Mouse (Mus musculus) forebrain, embryonic 10.5 days (tissue): Measurements from ENCODE around the gene Tnks1bp1. TPM values are rescaled to one million over a fixed set of nuclear protein-coding genes. Genes with fewer than 3 reads are reported as not detected.

Experiments used
- DNase-seq: peaks from one replicate; pipeline ENCODE4 v3.0.0-alpha.2; 2017; ENCODE audit warnings: low spot score; ENCODE audit errors: extremely low spot score
- H3K27ac ChIP-seq: fragments of 300-500 bp; sonication (generic); 2 replicates; pipeline ENCODE4 v1.5.1; 2016; ENCODE audit warnings: mild to moderate bottlenecking
- H3K27me3 ChIP-seq: fragments of 300-500 bp; sonication (generic); 2 replicates; pipeline ENCODE4 v1.6.1; 2016; ENCODE audit warnings: mild to moderate bottlenecking; ENCODE audit not compliant: poor library complexity, severe bottlenecking
- H3K36me3 ChIP-seq: fragments of 300-500 bp; sonication (generic); replicated peaks from 2 replicates; pipeline ENCODE4 v1.6.1; 2016; ENCODE audit warnings: mild to moderate bottlenecking, moderate library complexity
- H3K4me1 ChIP-seq: fragments of 300-500 bp; sonication (generic); 2 replicates; pipeline ENCODE4 v1.6.1; 2016
- H3K4me3 ChIP-seq: fragments of 300-500 bp; sonication (generic); 2 replicates; pipeline ENCODE4 v1.5.1; 2016; ENCODE audit warnings: mild to moderate bottlenecking, moderate library complexity
- H3K9me3 ChIP-seq: fragments of 300-500 bp; sonication (generic); 2 replicates; pipeline ENCODE4 v1.6.1; 2016; ENCODE audit warnings: mild to moderate bottlenecking, moderate library complexity
- WGBS: fragments of 180-500 bp; shearing (Covaris S2); methylation state at CpG from one replicate; pipeline ENCODE4 v1.1.7; 2016; 5-methylcytosine and 5-hydroxymethylcytosine counted together
- polyA plus RNA-seq: library from polyadenylated mRNA; unstranded; fragments of >200 nt; fragmentation: Nextera tagmentation; extraction: Ambion mirVana; gene quantifications from 2 replicates; pipeline ENCODE4 v1.2.1, GENCODE M21; 2016

The Tnks1bp1 gene
- polyA plus RNA-seq, 1 experiment from 2014 or later = 26.6 TPM

GRCm38 (mm10) chr2:85068626-85069025, 20.8 kb downstream of the Tnks1bp1 start:
- no peaks in the 10 kb centered on the region for H3K27me3 ChIP-seq
- H3K4me3 ChIP-seq = no peak overlapping the region
- no peak overlapping the region for H3K27ac ChIP-seq
- no peak for DNase-seq
- no peaks in the 10 kb centered on the region for H3K4me1 ChIP-seq
- H3K9me3 ChIP-seq = no peaks in the 10 kb centered on the region
- H3K36me3 ChIP-seq = peaks cover 66% of the 10 kb centered on the region
- WGBS = 85% methylated on average over 2 of the region's 2 CpGs

GRCm38 (mm10) chr2:85070086-85070485, 22.3 kb downstream of the Tnks1bp1 start:
- H3K36me3 ChIP-seq = peaks cover 65% of the 10 kb centered on the region
- no peaks in the 10 kb centered on the region for H3K9me3 ChIP-seq
- 71% methylated on average over 15 of the region's 15 CpGs for WGBS
- 0 out of 2 replicates have a peak overlapping the region, but pooled peaks have one; percentile 13 for H3K27ac ChIP-seq
- no peaks in the 10 kb centered on the region for H3K4me1 ChIP-seq
- no peak for DNase-seq
- H3K4me3 ChIP-seq = no peak overlapping the region
- no peaks in the 10 kb centered on the region for H3K27me3 ChIP-seq

GRCm38 (mm10) chr2:85071921-85072320, 24.1 kb downstream of the Tnks1bp1 start:
- no peaks in the 10 kb centered on the region for H3K9me3 ChIP-seq
- peaks cover 52% of the 10 kb centered on the region for H3K36me3 ChIP-seq
- no peak overlapping the region for H3K4me3 ChIP-seq
- no peaks in the 10 kb centered on the region for H3K4me1 ChIP-seq
- no peak for DNase-seq
- 89% methylated on average over 5 of the region's 5 CpGs for WGBS
- H3K27ac ChIP-seq = no peak overlapping the region
- no peaks in the 10 kb centered on the region for H3K27me3 ChIP-seq

GRCm38 (mm10) chr2:85073751-85074150, 25.9 kb downstream of the Tnks1bp1 start:
- peaks cover 52% of the 10 kb centered on the region for H3K36me3 ChIP-seq
- H3K27ac ChIP-seq = no peak overlapping the region
- H3K27me3 ChIP-seq = no peaks in the 10 kb centered on the region
- no peaks in the 10 kb centered on the region for H3K4me1 ChIP-seq
- no peak for DNase-seq
- H3K4me3 ChIP-seq = no peak overlapping the region
- H3K9me3 ChIP-seq = no peaks in the 10 kb centered on the region
- 88% methylated on average over 5 of the region's 5 CpGs for WGBS

- H3K27ac ChIP-seq = no peak overlapping the region
- WGBS = 57% methylated on average over 11 of the region's 11 CpGs
- H3K4me1 ChIP-seq = peaks cover 10% of the 10 kb centered on the region
- H3K9me3 ChIP-seq = no peaks in the 10 kb centered on the region
- no peaks in the 10 kb centered on the region for H3K36me3 ChIP-seq
- H3K27me3 ChIP-seq = no peaks in the 10 kb centered on the region
- no peak for DNase-seq
- no peak overlapping the region for H3K4me3 ChIP-seq
Observed at GRCm38 (mm10) chr2:85088716-85089646, 41.2 kb downstream of the Tnks1bp1 start.

- WGBS = 94% methylated on average over 4 of the region's 4 CpGs
- H3K4me1 ChIP-seq = peaks cover 20% of the 10 kb centered on the region
Observed at GRCm38 (mm10) chr2:85091325-85091724, 43.5 kb downstream of the Tnks1bp1 start.

GRCm38 (mm10) chr2:85093376-85093775, 45.6 kb downstream of the Tnks1bp1 start:
- Histone ChIP-seq H3K4me3 (no peak overlapping the region), H3K27me3 (no peaks in the 10 kb centered on the region)
- 93% methylated on average over 1 of the region's 1 CpGs for WGBS

More at GRCm38 (mm10) chr2:85091325-85091724, 43.5 kb downstream of the Tnks1bp1 start:
- Histone ChIP-seq H3K36me3 (no peaks in the 10 kb centered on the region), H3K27me3 (no peaks in the 10 kb centered on the region), H3K27ac (no peak overlapping the region), H3K9me3 (no peaks in the 10 kb centered on the region), H3K4me3 (no peak overlapping the region)
- DNase-seq = no peak

GRCm38 (mm10) chr2:85095906-85096305, 48.1 kb downstream of the Tnks1bp1 start:
- WGBS = 32% methylated on average over 5 of the region's 5 CpGs

More at GRCm38 (mm10) chr2:85093376-85093775, 45.6 kb downstream of the Tnks1bp1 start:
- Histone ChIP-seq H3K27ac (no peak overlapping the region), H3K36me3 (no peaks in the 10 kb centered on the region), H3K4me1 (peaks cover 20% of the 10 kb centered on the region), H3K9me3 (no peaks in the 10 kb centered on the region)
- no peak for DNase-seq

GRCm38 (mm10) chr2:85098014-85098413, 50.2 kb downstream of the Tnks1bp1 start:
- Histone ChIP-seq H3K4me1 (peaks cover 10% of the 10 kb centered on the region), H3K4me3 (no peak overlapping the region), H3K36me3 (no peaks in the 10 kb centered on the region), H3K27ac (no peak overlapping the region), H3K27me3 (no peaks in the 10 kb centered on the region), H3K9me3 (no peaks in the 10 kb centered on the region)
- DNase-seq = no peak
- WGBS = 88% methylated on average over 2 of the region's 2 CpGs

More at GRCm38 (mm10) chr2:85095906-85096305, 48.1 kb downstream of the Tnks1bp1 start:
- DNase-seq = no peak
- H3K27ac ChIP-seq = peak overlapping the region; percentile 49; the same call in 1 of the 2 replicates
- H3K36me3 ChIP-seq = no peaks in the 10 kb centered on the region
- H3K4me1 ChIP-seq = peaks cover 10% of the 10 kb centered on the region
- H3K27me3 ChIP-seq = no peaks in the 10 kb centered on the region
- no peaks in the 10 kb centered on the region for H3K9me3 ChIP-seq
- H3K4me3 ChIP-seq = no peak overlapping the region

- Histone ChIP-seq H3K4me1 (peaks cover 10% of the 10 kb centered on the region), H3K27me3 (no peaks in the 10 kb centered on the region), H3K36me3 (no peaks in the 10 kb centered on the region), H3K4me3 (no peak overlapping the region), H3K27ac (no peak overlapping the region), H3K9me3 (no peaks in the 10 kb centered on the region)
- 84% methylated on average over 7 of the region's 7 CpGs for WGBS
- DNase-seq = no peak
Observed at GRCm38 (mm10) chr2:85098824-85099511, 51.1 kb downstream of the Tnks1bp1 start.

GRCm38 (mm10) chr2:85103201-85103600, 55.4 kb downstream of the Tnks1bp1 start:
- Histone ChIP-seq H3K27me3 (no peaks in the 10 kb centered on the region), H3K4me3 (no peak overlapping the region), H3K36me3 (no peaks in the 10 kb centered on the region), H3K4me1 (peaks cover 9% of the 10 kb centered on the region; the same call in 1 of the 2 replicates), H3K9me3 (no peaks in the 10 kb centered on the region), H3K27ac (no peak overlapping the region)
- no peak for DNase-seq
- WGBS = 80% methylated on average over 8 of the region's 8 CpGs

- H3K36me3 ChIP-seq = no peaks in the 10 kb centered on the region
- H3K27me3 ChIP-seq = no peaks in the 10 kb centered on the region
- H3K27ac ChIP-seq = no peak overlapping the region
- no peak overlapping the region for H3K4me3 ChIP-seq
- WGBS = 86% methylated on average over 11 of the region's 11 CpGs
- peaks cover 9% of the 10 kb centered on the region; the same call in 1 of the 2 replicates for H3K4me1 ChIP-seq
- no peaks in the 10 kb centered on the region for H3K9me3 ChIP-seq
- DNase-seq = no peak
Observed at GRCm38 (mm10) chr2:85105426-85106013, 57.7 kb downstream of the Tnks1bp1 start.
